Mouse (Mus musculus): ENCODE measurements around the gene Coil.

Gene Coil

GRCm38 (mm10) chr11:89003726-89004125 is 33.7 kb downstream of the Coil start:
- no peak for DNase-seq (ENCODE audit: low read depth, low spot score)

DNA sequence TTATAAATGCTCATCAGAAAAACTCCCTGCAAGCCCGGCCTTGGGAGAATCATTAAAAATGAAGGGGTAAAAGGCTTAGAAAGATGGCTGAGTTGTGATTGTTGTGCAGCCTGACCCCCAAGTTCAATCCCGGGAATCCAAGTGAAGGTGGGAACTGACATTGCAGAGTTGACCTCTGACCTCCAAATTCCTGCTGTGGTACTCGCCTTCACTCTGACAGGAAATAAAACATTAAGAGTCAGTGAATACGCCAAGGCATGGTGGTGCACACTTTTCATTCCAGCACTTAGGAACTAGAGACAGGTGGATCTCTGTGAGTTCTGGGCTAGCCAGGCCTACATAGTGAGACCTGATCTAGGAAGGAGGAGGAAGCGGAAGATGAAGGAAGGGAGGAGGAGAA is 35.4 kb downstream of the Coil start:
- no peak for DNase-seq (ENCODE audit: low read depth, low spot score)

DNA sequence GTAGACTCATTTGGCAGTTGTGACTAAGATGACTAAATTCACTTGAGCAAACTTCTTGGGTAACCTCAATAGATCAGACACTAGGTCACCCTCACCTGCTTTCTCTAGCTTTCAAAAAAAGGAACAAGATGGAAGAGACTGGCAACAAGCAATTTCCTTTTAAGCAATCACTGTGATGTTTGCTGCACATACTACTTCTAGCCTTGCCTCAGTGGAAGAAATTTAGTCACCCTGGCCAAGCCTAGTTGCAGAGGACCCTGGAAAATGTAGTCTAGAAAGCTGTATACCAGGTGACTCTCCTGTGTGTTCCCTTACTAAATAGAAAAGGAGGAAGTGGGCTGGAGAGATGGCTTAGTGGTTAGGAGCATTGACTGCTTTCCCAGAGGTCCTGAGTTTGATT is 36.4 kb downstream of the Coil start:
- no peak for DNase-seq (ENCODE audit: low read depth, low spot score)

DNA sequence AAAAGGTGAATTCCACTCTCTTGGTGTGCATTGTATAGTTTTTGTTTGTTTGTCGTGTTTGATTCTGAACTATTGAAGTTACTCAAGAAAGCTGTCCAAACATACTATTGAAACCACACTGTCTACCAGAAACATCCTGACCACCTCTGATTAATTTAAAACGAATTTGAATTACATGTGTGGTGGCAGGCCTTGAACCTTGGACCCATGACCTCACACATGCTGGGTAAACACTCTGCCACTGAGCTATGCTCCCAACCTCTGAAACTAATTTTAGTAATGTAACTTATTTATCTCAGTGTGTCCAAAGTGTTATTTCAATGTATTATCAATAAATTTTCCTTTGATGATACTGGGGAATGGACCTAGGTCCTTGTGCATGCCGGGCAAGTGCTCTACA is 37.5 kb downstream of the Coil start:
- no peak for DNase-seq (ENCODE audit: low read depth, low spot score)

DNA sequence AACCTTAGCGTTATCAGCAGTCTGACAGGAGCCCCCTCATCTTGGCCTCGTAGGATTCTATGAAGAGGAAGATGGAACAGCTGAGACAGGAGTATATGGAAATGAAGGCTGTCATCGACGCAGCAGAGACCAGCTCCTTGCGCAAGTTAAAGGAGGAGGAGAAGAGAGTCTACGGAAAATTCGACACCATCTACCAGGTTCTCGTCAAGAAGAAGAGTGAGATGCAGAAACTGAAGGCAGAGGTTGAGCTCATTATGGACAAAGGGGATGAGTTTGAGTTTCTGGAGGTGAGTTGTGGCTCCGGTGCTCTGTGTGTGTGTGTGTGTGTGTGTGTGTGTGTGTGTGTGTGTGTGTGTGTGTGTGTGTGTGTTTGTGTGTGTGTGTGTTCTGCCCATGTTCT is 39.0 kb downstream of the Coil start:
- DNase-seq (ENCODE audit: low read depth, low spot score): no peak

- DNase-seq (ENCODE audit: low read depth, low spot score): no peak
These were observed 39.4 kb downstream of the Coil start for GRCm38 (mm10) chr11:89009496-89009895.

GRCm38 (mm10) chr11:89012241-89012640 is 42.2 kb downstream of the Coil start:
- DNase-seq (ENCODE audit: low read depth, low spot score): no peak

GRCm38 (mm10) chr11:89017514-89018182 is 47.6 kb downstream of the Coil start:
- DNase-seq (ENCODE audit: low read depth, low spot score): no peak

DNA sequence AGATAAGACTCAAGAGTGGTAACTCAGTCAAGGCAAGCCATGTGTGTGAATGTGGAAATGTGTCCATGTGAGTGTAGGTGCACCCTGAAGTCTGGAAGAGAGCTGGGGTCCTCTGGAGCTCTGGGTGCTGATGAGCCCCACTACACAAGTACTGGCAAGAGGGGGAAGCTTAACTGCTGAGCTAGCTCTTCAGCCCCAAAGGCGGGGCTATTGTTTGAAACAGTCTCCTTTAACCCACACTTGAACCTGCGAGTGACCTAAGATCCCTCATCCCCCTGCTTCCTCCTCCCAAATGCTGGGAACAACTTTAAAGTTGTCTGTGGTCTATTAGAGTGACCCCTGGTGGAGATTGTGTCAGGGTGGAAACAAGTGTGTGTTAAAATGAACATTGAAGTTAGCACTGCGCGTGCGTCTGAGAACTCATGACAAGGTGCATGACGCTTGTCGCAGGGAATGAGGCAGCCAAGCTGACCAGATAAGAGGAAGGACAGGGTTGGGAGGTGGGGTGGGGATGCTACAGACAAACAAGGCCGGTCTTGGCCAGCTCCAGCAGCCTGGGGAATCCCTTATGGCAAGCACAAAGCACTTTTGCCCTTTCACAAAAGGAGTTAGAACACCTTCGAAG is 50.7 kb downstream of the Coil start:
- no peak for DNase-seq (ENCODE audit: low read depth, low spot score)

DNA sequence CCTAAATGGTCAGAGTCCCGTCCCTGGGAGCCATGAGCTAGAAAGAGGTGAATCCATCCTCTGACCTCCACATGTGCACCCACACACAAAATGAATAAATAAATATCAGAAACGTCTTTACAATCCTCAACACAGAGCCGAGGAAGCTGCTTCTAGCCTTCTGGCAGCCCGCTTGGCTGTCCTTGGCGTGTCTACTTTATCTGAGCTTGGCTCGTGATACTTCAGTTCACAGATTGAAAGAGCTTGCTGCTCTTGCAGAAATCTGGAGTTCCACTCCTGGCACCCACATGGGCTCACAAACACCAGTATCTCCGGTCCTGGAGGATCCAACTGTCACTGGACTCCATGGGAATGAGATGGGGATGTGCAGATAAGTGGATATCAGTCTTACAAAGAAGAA is 51.6 kb downstream of the Coil start:
- DNase-seq (ENCODE audit: low read depth, low spot score): no peak

DNA sequence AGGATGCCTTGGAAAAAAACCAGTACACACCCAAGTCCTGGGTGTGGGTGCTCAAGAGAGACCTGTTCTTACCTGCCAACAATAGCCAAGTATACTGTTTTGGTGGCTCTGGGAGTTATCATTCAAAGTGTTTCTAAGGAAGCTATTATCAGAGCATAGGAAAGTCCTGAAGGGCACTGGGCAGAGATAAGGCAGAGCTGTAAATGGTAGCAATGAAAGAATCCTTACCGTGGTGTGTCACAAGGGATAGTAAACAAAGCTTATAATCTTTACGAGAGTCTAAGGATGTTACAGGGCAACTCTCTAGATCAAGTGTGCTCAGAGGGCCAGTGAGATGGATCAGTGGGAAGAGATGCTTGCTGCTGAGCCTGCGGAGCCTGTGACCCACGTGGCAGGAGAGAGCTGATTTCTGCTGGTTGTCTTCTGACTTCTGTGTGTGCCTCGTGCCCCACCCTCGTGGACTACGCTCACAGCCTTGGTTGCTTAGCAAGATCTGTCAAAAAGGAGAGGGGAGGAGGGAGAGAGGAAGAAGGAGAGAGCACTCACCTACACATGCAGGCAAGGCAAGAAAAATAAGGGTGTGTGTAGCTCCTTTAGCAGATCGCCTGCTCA is 52.2 kb downstream of the Coil start:
- no peak for DNase-seq (ENCODE audit: low read depth, low spot score)

DNA sequence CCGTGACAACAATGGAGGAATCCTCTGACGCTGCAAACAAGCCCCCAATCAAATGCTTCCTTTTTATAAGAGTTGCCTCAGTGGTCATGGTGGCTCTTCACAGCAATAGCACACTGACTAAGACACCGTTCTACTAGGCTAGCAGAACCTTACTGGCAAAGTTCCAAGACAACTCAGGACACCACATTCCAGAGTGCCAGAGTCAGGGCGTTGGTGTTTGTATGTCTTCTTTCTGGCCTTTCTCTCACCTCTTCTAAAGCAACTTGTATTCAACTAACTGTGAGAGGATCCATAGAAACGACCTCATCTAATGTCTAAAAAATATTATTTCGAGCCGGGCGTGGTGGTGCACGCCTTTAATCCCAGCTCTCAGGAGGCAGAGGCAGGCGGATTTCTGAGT is 53.4 kb downstream of the Coil start:
- no peak for DNase-seq (ENCODE audit: low read depth, low spot score)

DNA sequence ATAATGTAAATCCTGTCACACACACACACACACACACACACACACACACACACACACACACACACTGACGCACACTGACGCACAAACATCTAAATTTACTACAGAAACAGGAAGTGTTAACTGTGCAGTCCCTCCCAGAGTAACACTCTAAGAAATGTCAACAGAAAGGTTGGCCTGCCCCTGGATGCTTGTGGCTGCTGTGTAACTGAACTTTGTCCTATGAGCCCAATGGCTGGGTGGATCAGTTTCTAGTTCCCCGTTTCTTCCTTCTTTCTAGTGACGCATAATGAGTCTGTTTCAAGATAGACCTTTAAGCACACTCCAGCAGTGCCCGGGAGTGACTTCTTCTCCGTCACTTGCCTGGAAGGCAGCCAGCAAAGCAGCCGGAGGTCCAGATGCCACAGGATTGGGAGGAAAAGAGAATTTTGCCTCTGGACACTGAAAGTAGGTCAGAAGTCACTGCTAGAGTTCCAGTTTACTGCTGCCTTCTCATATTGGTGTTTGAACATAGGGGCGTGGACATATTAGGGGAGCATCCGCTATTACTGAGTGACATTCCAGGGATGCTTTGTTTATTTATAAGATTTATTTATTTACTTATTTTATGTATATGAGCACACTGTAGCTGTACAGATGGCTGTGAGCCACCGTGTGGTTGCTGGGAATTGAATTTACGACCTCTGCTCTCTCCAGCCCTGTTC is 54.3 kb downstream of the Coil start:
- DNase-seq (ENCODE audit: low read depth, low spot score): no peak

GRCm38 (mm10) chr11:89025603-89026002 is 55.6 kb downstream of the Coil start:
- no peak for DNase-seq (ENCODE audit: low read depth, low spot score)

DNA sequence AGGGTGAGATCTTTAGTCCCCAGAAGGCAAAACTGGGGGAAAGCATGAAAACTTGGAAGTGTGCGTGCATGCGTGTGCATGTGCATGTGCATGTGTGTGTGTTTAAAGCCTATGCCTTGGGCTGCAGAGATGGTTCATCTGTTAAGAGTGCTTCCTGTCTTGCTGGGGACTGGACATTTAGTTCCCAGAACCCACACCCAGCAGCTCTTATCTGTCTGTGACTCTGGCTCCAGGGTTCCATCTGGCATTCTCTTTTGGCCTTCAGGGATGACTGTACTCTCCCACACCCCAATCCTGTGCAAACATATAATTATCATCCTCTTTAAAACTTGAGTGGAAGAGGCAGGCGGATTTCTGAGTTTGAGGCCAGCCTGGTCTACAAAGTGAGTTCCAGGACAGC is 56.1 kb downstream of the Coil start:
- DNase-seq (ENCODE audit: low read depth, low spot score): no peak

DNA sequence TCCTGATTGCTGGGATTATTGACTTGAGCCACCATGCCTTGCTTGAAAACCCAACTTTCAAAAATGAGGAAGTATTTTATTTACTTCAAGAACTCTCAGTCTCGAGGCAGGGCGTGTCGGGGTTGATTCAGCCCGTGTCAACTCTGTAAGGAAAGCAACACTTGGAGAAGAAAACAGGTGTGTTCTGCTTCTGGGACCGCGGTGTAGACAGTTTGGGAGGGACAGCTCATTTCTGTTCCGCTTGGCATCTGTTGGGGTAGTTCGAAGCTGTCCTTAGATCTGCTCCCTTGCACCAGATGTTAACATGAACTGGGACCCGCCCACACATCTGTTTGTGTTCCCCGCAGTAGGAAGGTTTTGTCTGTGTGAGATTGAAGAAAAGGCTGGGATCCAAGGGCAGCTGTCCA is 57.9 kb downstream of the Coil start:
- DNase-seq (ENCODE audit: low read depth, low spot score): no peak

- DNase-seq (ENCODE audit: low read depth, low spot score): no peak
These were observed 58.9 kb downstream of the Coil start for GRCm38 (mm10) chr11:89028871-89029405.

GRCm38 (mm10) chr11:89030552-89030951 is 60.5 kb downstream of the Coil start:
- DNase-seq (ENCODE audit: low read depth, low spot score): no peak

GRCm38 (mm10) chr11:89031189-89031588 is 61.1 kb downstream of the Coil start:
- no peak for DNase-seq (ENCODE audit: low read depth, low spot score)

DNA sequence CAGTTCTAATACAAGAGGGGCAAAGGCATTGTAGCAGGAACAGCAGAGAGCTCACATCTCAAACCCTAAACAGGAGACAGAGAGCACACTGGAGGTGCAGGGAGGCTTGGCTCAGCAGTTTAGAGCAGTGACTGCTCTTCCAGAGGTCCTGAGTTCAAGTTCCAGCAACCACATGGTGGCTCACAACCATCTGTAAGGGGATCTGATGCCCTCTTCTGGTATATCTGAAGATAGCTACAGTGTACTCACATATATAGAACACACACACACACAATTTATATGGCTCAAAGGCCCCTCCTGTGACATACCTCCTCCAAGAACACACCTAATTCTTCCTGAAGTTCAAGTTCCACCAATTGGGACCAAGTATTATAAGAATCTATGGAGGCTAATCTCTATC is 64.5 kb downstream of the Coil start:
- no peak for DNase-seq (ENCODE audit: low read depth, low spot score)

GRCm38 (mm10) chr11:89035552-89035951 is 65.5 kb downstream of the Coil start:
- no peak for DNase-seq (ENCODE audit: low read depth, low spot score)

DNA sequence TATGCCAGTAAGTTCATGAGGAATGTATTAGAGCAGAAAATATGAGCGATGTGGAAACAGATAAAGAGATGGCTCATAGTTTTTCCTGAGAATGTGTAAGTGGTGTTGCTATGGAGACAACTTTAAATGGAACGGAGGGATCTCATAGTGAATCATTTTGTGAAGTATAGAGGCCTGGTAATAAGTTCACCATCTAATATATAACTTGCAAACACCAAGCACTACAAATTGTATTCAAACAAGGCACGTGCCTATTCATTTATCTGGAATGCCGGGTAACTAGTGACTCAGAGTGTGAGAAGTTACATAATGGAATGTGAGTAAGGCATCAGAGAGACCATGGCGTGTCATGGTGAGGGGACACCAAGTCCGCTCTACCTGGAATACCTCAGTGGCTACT is 68.4 kb downstream of the Coil start:
- no peak for DNase-seq (ENCODE audit: low read depth, low spot score)

Data from forelimb bud, embryonic 11.5 days (tissue).